Mouse (Mus musculus) heart, postnatal 14 days (tissue): ENCODE data around the gene Tgfb2. TPM values are rescaled to one million over a fixed set of nuclear protein-coding genes. Genes with fewer than 3 reads are reported as not detected.

Experiments used
- DNase-seq, 2 experiments: peaks; one replicate each; pipeline ENCODE4 v3.0.0; 2021 to 2022
- intact Hi-C: fragments of 180-260 bp; cut with DNase I; formaldehyde crosslinking; loops from one replicate; pipeline ENCODE4 v1.15.1; 2025
- long read RNA-seq, 2 experiments: library from polyadenylated mRNA; stranded (forward); transcript quantifications; one replicate each; pipeline ENCODE4 v2.0.0; 2021
- total RNA-seq, 2 experiments: library from RNA; stranded (reverse); gene quantifications; 2 replicates each; pipeline ENCODE4 v1.2.3; 2021

Gene Tgfb2
- total RNA-seq: 1 to 10 TPM; 7.6 to 7.9 TPM
- long read RNA-seq, experiment 1, full-length matches to known transcripts: 4 of 5 reads
- long read RNA-seq, experiment 1, partial matches to known transcripts: 1 of 5 reads
- long read RNA-seq, experiment 1, other reads (novel, unspliced or antisense): 0 of 5 reads
- long read RNA-seq, experiment 2, full-length matches to known transcripts: 4 of 5 reads
- long read RNA-seq, experiment 2, partial matches to known transcripts: 0 of 5 reads
- long read RNA-seq, experiment 2, other reads (novel, unspliced or antisense): 1 of 5 reads

- intact Hi-C loops: loop anchor here (5.0 to 10.0 kb wide), 2 partner anchors 304 to 591 kb away; partner anchors contain the start of gene Lyplal1
- peak in 1 of 2 experiments; percentile 26 for DNase-seq
These were observed at the start of gene Tgfb2 for GRCm38 (mm10) chr1:186705915-186706248. Gene Tgfb2, minus strand, starts transcription at chr1:186705989.

DNA sequence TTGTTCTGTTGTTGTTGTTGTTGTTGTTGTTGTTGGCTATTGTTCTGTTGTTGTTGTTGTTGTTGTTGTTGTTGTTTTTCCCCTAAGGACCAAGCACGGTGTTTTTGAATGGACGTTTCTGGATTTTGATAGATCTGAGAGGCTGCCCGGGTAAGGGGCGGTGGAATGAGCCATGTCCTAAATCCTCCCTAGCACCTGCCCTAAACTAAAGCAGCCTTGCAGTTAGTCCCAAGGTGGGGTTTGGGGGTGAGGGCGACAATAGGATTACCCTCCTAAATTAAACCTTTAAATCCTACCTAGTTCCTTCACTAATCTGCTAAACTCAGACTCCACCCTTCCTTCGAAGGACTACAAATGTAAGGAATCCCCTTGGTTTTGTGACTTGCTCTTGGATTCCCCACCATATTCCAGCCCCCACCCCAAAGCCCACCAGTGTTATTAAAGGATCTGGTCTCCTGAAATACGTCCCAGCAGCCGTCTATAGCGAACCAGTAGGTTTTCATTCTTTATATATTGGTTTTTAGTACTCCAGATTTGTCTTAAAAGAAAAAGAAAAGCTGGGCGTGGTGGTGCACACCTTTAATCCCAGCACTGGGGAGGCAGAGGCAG is 44.0 kb upstream of the Tgfb2 start:
- DNase-seq: no peak
- intact Hi-C loops: no loop called here

DNA sequence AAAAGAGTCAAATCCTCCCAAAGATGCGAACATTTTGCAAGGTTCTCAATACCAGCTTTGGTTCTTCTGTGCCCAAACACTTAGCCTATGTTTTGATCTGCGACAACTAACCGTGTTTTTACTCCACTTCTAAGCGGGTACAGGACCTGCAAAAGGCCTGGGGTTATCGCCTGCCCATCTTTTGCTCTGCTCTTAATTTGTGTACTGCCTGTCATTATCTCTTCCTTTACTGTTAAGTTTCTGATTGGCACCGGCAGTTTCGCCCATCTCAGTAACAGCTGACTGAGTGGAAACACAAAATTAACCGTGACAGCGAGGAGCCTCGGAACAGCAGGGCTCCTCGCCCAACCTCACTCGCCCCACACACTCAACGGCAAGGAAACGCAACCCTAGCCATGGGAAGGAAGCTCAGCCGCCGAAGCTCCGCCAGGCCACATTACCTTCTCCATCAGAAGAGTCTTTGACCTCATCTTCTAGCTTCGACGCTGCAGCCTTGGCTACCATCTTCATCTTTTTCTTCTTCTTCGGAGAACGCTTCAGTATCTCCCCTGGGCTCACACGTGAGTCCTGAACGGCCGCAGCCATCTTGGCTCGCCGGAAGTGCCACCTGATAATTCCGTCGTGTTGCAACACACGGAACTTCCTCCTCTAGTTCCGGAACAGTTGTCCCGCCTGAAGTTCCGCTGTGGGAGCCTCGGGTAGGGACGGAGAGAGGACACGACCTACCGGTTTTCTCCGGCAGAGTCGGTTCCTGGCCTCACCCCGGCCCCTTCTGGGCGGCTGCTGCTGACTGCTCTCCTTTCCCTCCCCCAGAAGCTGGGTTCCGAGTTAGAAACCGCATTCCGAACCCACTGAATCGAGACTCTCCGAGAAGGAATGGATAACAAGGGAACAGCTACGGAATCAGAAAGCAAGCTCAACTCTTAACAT is 43.2 kb upstream of the Tgfb2 start, which contains the start of gene Rrp15:
TSS of gene Rrp15 (minus strand) at position 635 of the 930 bp plus-strand sequence.
- peak; percentile 85 to 90 for DNase-seq
- intact Hi-C loops: no loop called here

- DNase-seq: no peak
- intact Hi-C loops: no loop called here
These were observed 34.0 kb upstream of the Tgfb2 start for GRCm38 (mm10) chr1:186739828-186740227.

DNA sequence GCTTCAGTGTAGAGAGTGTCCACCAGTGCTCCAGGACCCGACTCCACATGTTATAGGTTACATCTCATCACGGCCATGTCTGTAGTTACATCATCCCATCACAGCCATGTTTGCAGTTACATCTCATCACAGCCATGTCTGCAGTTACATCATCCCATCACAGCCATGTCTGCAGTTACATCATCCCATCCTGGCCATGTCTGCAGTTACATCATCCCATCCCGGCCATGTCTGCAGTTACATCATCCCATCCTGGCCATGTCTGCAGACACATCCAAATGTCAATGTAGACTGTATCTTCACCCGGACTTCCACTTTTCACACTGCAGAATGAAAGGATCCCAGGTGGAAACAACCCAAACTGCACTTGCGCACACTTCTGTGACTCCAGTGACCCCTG is 29.7 kb upstream of the Tgfb2 start:
- intact Hi-C loops: no loop called here
- no peak for DNase-seq

- intact Hi-C loops: no loop called here
- DNase-seq: no peak
These were observed 27.3 kb upstream of the Tgfb2 start for GRCm38 (mm10) chr1:186733052-186733451.

DNA sequence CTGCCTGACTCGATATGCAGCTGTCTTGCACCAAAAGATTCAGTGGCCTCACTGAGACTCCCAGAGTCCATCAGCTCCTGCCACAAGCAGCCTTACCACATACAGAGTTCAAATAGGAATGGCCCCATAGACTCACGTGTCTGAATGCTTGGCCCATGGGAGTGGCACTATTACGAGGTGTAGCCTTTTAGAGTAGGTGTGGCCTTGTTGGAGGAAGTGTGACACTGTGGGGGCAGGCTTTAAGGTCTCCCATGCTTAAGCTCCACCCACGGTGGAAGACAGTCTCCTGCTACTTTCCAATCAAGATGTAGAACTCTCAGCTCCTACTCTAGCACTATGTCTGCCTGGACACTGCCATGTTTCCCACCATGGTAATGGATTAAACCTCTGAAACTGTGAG is 23.0 kb upstream of the Tgfb2 start:
- no peak for DNase-seq
- intact Hi-C loops: no loop called here

DNA sequence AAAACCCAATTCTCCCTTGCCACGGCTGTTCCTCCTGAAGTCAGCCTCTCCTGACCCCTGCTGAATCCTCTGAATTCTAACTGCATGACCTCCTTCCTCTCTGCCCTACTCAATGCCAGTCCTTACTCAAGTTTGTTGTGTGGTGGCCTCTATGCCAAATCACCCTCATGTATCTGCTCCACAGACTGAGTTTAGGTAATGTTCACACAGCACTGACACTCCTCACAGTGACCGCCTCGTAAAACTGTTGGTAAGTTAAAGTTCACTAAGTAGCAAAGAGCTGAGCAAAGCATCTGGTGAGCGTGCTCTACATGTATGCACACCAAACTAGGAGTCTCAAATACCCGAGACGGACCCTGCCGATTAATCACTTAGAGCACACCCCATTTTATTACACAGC is 20.3 kb upstream of the Tgfb2 start:
- DNase-seq: no peak
- intact Hi-C loops: no loop called here

DNA sequence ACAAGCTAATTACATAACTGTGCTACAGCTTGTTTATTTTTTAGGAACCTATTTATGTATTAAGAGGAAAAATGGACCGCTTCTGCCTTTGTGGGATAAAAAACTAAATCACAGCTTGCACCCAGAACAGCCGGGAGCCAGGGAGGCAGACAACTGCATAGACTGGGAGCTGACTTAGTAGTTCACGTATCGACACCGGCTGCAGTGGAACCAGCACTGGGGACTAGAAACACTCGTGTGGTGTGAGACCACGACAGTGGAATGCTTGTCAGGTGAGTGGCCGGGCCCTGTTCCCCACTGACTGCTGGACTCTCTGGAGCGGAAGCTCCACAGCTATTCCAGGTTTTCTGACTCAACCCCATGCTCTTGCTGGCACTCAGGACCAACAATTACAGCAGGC is 16.5 kb upstream of the Tgfb2 start:
- intact Hi-C loops: loop anchor here (1.0 to 5.0 kb wide), 3 partner anchors 970 to 1175 kb away; no protein-coding TSS in a partner anchor
- DNase-seq: no peak

DNA sequence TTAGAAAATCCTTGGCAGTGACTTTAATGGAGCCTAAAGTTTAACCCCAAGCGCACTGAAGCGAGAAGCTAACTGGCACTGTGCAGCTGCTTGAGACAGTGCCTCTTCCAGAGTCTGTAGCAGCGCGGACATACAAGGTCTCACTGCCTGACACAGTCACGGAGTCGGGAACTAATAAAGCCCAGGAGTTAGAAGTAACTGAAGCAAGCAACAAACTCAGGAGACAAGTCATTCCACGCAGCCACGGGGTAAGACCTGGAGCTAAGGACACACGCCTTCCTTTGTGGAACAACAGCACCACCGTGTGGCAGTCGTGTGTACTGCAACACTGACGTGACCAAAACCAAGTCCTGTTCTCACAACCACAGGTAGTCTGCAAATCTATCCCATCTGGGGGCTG is 16.1 kb upstream of the Tgfb2 start:
- intact Hi-C loops: loop anchor here (1.0 to 5.0 kb wide), 3 partner anchors 970 to 1175 kb away; no protein-coding TSS in a partner anchor
- peak; percentile 82 to 89 for DNase-seq

GRCm38 (mm10) chr1:186721166-186721565 is 15.4 kb upstream of the Tgfb2 start:
- intact Hi-C loops: loop anchor here (5.0 kb wide), 1 partner anchor 969 kb away; no protein-coding TSS in a partner anchor
- DNase-seq: no peak

DNA sequence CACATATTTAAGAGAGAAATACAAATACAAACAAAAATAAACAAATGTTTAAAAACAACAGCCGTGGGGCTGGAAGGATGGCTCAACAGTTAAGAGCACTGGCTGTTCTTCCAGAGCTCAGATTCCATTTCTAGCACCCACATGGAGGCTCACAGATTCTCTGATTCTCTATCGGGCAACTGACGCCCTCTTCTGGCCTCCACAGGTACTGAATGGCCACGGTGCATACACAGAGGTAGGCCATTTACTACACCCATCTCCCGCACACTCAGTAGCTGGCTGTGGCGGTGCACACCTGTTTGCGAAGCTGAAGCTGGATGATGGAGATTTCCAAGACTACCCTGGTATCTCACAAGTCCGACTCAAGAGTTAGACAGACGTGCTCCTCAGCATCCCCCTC is 13.9 kb upstream of the Tgfb2 start:
- intact Hi-C loops: loop anchor here (5.0 kb wide), 1 partner anchor 967 kb away; no protein-coding TSS in a partner anchor
- DNase-seq: no peak

DNA sequence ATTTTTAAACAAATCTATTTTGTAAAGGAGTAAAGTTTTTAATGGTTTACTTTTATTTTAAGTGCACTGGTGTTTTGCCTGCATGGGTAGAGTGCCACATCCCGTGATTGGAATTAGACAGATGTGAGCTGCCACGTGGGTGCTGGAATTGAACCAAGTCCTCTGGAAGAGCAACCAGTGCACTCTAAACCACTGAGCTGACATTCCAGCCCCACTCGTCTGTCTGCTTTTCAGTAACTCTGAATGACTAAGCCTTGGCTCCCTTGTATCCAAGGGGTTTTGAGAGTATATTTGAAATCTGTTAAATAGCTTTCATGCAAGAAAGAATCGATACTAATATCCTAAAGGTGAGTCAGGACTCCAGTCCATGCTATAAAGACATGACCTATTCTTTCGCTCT is 13.1 kb upstream of the Tgfb2 start:
- no peak for DNase-seq
- intact Hi-C loops: no loop called here

GRCm38 (mm10) chr1:186714980-186715896 is 9.4 kb upstream of the Tgfb2 start:
- intact Hi-C loops: loop anchor here (5.0 kb wide), 2 partner anchors 258 to 323 kb away; no protein-coding TSS in a partner anchor
- no peak for DNase-seq

DNA sequence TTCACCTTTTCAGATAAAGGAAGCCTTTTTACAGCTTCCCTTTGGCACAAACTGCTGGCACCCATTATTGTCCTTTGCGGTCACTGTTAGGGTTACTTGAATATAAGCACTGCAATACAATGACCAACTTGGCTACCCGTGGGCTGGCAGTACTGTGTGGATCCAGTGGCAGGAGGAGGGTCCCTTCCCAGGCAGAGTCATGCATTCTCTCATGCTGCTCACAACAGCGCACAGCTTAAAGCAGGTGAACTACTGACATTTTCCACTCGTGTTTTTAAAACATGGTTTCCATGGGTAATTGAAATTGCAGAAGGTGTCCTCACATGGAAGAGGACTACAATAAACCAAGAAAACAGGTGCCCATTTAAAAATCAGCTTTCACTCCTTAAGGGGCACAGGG is 8.4 kb upstream of the Tgfb2 start:
- no peak for DNase-seq
- intact Hi-C loops: loop anchor here (5.0 kb wide), 2 partner anchors 257 to 322 kb away; no protein-coding TSS in a partner anchor

DNA sequence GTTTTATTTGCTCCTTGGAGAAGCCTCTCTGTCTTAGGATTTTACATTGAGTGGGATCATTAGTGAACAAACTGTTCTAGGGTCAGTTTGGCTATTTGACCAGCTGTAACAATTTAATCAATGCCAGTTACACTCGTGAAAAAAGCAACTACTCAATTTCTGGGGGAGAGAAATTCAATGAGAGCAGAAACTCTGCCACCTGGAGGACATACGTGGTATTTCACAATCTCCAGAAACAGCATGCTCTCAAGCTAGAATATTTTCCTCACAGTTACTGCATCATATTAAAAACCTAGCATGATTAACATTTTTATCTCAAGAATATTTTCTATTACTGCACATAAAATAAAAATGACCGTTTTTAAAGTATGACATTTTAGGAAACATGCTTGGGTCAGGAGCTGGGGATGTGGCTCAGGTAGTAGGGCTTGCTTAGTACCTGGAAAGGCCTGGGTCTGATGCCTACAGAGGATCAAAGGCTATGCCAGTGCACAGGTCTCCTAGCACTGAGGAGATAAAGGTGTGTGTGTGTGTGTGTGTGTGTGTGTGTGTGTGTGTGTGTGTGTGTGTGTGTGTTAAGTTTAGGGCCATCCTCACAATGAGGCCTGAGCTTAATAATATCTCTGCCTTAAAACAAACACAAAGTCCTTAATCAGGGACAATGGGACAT is 7.1 kb upstream of the Tgfb2 start:
- intact Hi-C loops: loop anchor here (2.0 to 5.0 kb wide), 4 partner anchors 256 to 530 kb away; no protein-coding TSS in a partner anchor
- DNase-seq: peak; percentile 21 to 66

DNA sequence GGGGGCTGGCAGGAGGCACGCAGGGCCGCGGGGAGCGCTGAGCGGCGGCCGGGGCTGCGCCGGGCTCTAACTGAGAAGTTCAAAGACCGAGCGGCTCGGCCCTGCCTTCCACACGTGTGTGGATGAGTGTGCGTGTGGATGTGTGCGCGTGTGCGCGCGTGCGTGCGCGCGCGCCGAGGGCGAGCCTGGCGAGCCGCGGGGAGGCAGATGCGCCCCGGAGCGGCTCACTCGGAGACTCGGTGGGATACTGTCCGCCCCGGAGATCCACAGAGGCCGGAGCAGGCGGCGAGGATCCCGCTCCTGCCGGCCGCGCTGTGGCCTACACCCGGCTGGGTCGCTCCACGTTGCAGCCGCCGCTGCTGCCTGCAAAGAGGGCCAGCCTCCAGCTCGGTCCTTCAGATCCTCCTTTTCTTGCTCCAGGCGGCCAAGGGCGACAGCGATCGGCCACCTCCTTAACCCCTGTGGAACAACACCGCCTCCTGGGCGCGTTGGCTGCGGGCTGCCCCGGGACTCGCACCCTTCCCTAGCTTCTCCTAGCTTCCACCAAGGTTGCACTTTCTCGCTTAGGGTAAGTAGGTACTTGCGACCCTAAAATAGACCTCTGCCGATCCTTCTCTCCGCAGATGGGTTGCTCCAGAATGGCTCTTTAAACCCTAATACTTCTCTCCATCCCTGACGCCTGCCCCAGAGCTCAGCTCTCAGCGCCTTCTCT is 430 bp downstream of the Tgfb2 start:
- peak; percentile 76 to 81 for DNase-seq
- intact Hi-C loops: loop anchor here (5.0 to 10.0 kb wide), 2 partner anchors 303 to 591 kb away; partner anchors contain the start of gene Lyplal1
